Mouse (Mus musculus) gonadal fat pad, adult 2 months (tissue): ENCODE measurements around the gene Haao. TPM values are rescaled to one million over a fixed set of nuclear protein-coding genes. Genes with fewer than 3 reads are reported as not detected.

Experiments used
- DNase-seq: peaks from one replicate; pipeline ENCODE4 v3.0.0-alpha.2; 2012; ENCODE audit warnings: low read depth
- polyA plus RNA-seq: library from polyadenylated mRNA; depleted of rRNA; stranded (reverse); fragments of >200 nt; gene quantifications from 2 replicates; pipeline ENCODE4 v1.2.3, GENCODE M21; 2012

Haao gene
- polyA plus RNA-seq, 1 experiment: 3.3 TPM

DNA sequence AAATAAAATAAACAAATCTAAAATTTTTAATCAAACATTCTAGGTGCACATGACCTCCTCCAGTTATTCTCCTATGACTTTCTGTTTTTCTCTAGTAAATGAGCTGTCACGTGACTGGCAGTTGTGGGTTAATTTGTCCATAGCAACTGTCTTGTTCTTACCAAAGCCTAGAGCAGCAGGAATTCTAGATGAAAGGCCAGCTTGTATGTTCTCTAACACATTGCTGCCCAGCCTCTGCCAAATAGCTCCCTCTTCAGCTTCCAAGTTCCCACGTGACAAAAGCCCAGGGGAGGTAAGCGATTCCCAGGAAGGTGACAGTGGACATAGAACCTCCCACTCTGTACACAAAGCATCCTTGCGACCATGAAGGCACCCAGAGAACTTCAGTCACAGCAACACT is 13.6 kb downstream of the Haao start:
- no peak for DNase-seq

DNA sequence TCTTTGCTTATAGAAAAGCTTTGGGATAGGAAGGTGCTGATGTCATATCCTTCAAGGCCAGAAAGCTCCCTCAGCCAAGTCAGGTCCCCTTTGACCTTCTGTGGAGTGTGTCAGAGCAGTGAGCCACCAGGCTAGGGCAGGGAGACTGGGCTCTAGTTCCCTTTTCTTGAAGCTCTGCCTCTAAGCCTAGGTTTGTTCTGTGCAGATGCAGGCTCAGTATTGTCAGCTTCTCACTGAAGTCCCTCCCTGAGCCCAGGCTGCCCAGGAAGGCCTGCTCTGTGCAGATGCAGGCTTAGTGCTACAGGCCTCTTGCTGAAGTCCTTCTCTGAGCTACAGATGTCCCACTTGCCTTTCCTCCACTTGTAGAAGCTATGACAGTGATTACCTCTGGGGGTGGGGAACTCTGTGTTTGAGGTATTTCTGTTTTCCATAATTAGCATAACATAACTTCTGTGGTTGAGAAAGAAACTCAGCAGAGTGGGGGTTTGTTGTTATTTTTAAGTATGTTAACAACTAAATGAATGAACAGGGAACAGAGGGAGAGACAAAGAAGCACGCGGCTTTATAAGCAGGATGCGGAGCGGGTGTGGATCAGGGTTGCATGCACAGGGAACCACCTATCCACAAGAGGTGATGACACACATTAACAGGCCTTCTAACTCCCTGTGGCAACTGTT is 17.0 kb downstream of the Haao start:
- DNase-seq: no peak

DNA sequence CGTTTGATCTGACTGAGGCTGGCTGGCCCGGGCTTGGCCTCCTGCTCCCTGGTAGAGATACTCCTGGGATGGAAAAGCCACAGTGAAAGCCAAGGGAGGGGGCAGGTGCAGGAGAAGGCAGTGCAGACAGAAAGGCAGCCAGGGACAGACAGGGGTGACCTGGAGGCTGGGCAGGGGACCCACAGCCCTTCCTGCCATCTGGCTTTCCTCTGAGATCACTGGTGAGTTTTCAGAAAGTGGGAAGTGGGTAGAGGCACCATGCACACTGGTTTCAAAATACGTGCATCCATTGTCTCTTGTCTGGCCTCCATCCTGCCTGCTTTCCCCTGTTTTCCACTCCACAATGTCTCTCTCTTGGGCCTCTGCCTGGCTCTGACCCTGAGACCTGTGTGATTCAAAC is 18.4 kb downstream of the Haao start:
- DNase-seq: no peak

DNA sequence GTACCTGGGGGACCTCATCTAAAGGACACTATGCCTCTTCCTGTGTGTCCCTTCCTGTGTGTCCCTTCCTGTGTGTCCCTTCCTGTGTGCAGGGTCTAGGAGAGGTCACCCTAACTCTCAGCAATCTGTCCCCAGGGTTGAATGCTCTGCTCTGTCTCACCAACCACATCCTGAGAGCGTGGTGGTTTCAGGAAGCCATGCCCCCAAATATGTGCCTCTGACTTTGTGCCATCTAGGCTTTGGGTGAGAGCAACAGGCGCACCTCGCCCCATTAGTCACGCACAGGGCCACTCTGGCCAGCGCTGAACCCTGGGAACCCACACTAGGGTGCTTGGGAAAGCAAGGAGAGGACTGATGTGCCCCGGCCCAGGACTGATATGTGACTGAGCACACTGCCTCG is 23.9 kb downstream of the Haao start:
- no peak for DNase-seq

DNA sequence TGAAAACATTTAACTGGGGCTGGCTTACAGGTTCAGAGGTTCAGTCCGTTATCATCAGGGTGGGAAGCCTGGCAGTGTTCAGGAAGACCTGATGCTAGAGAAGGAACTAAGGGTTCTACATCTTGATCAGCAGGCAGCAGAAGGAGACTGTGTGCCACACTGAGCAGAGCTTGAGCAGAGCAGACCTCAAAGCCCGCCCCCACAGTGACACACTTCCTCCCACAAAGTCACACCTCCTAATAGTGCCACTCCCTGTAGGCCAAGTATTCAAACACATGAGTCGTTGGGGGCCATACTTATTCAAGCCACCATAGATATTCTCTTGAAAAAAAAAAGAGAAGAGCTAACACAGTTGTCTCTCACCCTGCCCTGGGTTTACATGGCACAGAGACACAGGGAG is 25.9 kb downstream of the Haao start:
- no peak for DNase-seq

DNA sequence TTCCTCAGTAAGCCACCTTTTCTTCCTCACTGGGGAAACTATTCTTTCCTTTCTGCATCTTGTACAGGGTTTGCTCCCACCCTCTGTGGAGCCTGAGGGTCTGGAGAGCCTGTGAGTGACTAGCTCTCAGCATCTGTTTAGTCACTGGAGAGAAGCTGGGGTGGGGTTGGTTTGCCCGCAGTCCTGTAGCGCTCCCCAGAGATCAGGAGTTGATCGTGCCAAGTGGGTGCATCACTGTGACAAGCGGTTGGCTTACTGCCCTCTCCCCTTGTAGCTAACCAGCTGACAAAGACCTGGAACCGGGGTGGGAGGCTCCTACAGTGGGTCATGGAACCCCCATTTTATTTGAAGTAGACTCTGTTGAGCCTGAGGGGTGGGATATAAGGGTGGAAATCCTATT is 27.1 kb downstream of the Haao start:
- DNase-seq: no peak

DNA sequence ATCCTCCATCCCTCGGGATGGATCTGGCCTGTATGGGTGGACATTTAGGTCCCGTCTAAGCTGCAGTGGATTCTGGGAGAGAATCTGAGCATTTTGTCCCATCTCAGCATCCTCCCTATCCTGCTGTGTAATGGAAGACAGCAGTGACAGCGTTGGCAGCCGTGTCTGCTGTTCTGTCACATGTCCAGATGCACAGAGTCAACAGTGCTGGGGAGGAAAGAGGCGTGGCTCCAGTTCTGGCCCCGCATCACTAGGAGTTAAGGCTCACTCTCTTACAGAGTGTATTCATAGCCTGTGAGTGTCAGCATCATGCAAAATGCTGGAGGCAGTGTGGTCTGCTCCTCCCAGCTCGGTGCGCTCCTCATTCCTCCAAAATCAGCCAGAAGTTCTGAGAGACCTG is 28.3 kb downstream of the Haao start:
- DNase-seq: no peak

DNA sequence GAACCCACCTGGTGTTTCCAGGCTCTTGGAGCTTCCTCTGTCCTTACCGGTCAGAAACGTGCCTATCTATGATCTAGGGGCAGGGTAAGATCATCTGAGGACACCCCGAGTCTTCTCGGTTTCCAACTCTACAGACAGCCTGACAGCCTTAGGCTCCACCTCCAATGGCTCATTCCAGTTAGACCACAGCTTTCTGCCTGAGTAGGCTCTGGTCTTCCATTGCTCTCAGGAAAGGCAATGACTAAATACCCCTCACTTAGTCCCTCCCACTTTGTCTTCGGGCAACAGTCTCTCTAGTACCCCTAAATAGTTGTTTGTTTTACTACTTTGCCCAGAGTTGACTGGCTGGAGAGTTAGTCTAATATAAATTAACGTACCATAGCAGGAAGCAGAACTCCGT is 30.8 kb downstream of the Haao start:
- no peak for DNase-seq

DNA sequence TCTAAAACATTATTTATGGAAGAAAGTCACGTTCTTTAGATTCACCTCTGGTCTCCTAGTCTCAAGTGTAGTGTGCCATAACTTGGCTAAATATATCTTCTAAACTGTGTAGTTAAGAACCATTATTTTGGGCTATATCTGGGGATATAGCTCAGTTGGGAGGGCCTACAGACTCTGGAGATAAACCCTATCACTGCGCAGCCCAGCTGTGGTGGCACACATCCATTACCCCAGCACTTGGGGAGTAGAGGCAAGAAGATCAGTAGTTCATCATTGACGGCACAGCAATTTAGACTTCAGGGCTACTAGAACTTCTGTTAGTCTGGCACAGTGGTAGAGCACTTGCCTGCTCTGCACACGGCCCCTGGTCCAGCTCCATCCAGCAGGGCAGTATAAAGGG is 34.7 kb downstream of the Haao start:
- DNase-seq: no peak

DNA sequence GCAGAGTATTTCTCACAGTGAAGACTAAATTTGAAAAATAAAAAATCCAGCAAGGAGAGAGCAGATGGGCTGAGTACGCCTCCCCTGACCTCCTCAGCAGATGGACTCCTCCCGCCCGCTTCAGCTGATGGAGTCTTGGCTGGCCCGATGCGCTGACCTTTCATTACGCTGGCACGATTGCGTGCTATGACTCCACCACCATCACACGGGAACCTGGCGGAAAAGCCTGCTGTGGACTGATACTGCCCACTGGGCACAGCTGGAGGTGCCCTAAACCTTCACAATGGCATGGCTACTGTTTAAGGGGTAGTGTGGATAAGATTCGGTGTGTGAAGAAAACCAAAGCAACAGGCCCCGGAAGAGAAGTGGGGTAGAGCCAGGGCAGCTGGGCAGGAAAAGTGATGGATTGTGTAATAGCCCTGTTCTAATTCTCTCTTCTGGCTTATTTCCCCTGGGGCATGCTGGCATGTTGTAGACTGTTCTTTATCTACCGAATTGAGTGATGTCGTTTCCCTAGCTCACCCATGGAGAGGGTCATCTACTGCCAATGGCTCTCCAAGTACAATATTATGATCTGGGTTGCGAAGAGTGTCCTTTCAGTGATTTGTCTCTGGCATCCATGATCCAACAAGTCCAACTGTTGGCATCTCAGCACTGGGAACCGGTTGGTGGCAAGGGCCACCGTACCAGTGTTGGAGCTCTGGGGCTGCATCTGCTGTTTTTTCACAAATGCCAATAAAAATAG is 35.4 kb downstream of the Haao start:
- peak; percentile 41 for DNase-seq

DNA sequence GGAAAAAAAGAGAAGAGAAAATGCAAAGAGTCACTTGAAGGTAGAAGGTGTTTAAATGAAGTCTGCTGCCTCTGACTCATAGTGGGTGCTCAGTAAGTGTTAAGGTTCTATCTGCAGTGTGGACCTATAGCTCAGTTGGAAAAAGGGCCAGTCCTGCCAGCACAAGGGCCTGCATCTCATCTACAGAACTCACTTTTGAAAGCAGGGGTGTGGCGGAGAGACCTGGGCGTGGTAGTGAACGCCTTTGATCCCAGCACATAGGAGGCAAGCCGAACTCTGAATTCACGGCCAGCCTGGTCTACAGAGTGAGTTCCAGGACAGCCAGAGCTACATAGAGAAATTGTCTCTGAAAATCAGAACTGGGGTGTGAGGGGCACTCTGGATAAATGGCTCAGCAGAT is 37.5 kb downstream of the Haao start:
- no peak for DNase-seq

DNA sequence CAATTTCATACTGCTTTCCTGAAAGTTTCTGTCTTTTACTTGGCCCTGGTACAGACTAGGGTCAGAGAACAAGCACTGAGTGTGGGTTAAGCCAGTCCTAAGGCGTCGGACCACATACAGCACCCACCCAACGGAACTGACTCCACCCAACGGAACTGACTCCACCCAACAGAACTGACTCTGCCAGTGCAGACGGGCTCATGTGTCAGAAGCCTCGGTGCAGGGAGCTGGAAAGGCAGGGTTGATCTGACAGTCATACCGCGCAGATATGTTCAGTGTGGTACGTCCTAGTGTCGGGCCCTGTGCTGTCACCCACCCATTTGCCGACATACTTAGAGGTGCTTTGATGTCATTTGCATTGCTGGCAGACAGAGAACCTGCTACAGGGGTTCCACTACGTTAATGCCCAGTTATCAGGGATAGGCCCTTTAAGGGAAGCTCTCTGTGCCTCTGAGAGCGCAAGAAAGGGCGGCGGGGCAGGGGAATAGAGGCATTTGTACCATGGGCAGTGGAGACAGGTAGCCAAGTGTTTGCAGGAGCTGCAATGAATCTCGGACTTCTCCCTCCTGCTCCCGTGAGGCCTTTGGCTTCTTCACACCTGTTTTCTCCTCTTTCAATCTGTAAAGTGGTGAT is 38.5 kb downstream of the Haao start:
- DNase-seq: no peak

DNA sequence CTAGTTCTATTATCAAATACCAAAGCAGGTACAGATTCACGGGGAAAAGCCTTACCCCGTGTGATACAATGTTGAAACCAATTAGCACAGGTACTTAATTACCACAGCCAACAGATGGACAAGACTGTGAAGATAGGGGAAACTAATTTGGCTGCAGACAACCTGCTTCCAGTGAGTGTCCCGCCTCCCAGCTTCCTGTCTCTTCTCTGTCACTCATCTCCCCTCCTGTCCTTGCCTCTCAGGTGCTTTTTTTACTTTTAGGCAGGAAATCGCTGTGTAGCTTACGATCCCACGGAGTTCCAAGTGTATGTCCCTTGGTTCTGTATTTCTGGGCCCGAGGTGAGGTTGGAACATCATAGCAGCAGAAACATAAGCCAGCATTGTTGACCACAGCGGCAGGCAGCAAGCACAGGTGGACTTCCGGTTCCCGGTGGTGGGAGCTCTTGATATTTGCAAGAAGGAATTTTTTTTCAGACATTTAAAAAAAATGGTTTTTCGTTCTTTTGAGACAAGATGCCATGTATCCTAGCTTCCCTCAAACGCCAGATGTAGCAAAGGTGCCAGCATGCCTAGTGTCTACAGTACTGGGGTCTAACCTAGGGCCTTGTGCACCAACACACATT is 39.2 kb downstream of the Haao start:
- DNase-seq: no peak

DNA sequence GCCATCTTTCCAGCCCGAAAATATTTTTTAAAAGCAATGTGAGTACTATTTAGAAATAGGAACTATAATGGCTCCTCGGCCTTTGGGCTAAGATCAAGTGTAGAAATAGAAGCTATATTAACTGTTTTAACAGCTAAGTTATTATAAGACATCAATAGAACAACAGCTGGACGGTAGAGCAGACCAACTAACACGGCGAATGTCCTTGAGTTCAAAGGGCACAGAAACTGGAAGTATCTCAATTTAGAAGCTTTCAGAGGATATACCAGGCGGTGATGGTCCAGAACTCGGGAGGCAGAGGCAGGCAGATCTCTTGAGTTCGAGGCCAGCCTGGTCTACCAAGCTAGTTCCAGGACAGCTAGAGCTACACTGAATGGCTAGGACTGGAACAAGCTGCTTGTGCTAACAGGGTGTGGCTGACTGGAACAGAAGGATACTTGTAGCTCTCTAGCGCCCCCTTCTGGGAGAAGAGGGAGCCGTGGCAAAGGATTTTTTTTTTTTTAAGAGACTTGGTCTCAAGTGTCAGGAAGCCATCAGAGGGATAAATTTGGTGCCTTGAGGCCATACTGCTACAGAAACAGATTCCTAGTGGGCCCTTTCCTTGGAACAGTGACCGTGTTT is 39.9 kb downstream of the Haao start:
- DNase-seq: no peak

DNA sequence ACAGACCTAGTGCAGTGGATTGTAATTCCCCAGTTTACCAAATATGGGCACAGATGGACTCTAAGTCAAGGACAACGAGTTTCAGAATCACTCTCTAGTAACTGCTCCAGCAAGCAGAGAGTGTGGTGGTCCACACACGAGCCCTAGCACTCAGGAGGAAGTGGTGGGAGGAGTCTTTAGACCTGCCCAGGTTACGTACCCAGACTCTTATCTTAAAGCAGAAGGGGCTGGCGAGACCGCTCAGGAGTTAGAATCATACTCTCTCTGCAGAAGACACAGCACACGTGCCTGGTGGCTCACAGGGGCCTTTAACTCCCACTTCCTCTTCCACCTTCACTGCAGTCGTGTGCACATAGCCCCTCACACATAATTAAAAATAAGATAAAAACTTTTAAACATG is 40.4 kb downstream of the Haao start:
- no peak for DNase-seq

DNA sequence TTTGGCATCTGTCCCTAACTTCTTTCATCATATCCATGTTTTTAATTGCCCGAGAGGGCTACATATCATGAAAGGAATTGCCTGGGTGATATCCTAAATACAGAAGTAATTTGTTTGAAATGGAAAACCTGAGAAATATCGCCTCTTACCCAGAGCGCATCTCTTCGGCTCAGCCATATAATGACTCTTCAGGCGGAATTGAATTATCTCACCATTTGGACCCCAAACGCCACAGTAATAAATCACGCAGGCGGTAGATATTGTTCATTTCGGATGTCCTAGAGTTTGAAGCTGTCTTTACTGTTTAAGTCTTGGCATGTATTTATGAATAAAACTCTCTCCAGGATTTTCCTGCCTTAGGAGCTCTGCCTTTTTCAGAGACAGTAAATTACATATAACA is 42.7 kb downstream of the Haao start:
- DNase-seq: no peak

DNA sequence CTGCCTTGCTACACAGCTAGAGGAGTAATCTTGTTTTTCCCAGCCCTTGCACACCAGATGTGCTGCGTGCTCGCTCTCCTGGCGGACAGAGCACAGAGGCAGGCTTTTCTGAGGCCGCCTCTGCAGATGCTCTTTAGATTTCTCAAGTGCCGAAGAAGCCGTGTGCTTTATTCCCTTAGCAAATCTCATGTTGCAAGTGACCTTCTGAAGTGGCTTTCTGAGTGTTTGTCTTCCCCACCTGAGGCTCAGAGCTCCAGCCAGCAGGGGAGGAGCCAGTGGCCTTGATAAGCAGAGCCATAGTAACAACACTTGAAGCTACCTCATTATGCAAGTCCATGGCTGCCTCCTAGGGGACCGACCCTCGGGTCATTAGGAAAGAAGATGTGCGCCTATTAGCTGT is 43.8 kb downstream of the Haao start:
- DNase-seq: no peak

DNA sequence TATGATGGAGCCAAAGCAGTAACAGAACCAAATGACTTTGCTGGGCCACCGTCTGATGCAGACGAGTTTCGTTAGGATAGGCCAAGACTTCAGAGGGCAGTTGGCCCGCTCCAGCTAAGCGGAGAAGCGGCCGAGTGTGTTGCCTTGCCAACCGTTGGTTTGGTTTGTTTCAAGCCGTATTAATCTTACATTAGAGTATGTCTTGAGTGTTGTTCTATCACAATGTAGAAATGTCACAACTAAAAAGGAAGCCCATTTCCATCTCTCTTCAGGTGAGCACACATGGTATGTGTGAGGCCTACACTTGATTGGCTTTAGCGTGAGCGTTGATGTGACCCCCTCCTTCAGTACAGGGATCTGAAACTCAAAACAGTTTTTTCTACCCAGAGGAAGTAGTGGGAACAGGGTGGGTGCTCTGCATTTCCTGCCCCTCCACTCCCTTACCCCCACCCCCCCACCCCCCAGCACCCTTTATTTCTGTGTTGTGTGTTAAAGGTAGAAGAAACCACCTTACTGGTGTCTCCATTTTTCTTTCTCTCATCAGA is 48.2 kb downstream of the Haao start:
- DNase-seq: no peak

DNA sequence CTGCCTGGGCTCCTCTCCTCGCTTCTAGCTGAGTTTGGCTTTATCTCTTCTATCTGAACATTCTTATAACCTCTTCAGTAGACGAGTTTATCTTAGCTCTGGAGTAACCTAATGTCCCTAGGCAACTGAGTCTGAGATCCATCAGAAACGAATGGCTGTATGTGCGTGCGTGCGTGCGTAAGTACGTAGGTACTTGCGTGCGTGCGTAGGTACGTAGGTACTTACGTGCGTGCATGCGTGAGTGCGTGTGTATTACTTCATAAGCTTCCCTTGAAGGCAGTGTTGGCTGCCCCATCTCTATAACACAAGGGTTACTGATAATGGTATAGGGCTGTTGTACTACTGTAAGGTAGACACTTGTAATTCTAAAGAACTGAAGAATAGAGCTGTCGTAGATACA is 52.6 kb downstream of the Haao start:
- no peak for DNase-seq

DNA sequence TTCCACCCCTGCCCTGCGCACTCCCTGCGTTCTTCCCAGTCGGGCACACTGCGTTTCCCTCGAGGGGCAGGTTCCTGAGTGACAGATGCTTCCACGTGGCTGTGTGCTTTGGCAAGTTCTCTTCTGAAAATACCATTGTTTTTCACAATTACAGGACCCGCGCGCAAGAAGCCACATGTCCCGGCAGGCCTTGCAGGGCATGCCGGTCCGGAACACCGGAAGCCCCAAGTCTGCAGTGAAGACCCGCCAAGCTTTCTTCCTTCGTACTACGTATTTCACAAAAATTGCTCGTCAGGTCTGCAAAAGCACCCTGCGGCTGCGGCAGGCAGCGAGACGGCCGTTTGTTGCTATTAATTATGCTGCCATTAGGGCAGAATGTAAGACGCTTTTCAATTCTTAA is 55.4 kb downstream of the Haao start:
- DNase-seq: no peak

DNA sequence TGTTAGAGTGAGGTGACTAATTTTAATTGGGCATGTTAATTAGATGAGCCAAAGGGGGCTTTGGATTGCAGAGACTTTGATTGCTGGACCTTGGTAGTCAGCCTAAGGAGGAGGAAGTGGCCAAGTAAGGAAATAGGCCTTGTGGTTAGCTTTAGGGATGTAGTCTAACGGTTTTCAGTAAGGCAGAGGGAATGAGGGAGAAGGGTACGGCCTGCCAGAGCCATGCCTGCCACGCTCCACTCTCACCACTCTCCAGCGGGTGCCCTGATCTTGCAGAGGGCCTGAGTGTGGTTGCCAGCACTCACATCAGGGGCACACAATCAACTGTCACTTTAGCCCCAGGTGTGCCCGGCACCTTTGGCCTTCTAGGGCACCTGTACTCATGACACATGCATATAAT is 57.6 kb downstream of the Haao start:
- no peak for DNase-seq

DNA sequence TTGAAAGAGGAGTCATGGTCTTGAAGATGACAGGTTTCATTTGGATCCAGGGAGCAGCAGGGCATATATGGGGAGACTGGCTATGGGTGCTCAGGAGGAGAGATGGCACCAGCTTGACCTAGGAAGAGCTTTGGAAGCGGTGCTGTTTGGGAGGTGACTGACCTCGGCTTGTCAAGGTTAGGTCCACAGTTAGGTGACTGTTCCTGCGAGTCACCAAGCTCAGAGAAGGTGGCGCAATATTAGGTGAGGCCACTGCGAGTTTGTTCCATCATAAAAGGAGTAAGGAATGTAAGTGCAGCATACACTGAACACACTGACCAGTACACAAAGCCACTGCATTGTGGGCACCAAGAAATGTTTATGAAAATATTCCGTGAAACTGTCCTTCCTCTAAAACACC is 61.3 kb downstream of the Haao start:
- no peak for DNase-seq
